Mouse (Mus musculus): ENCODE measurements around the gene Nr2f2. TPM values are rescaled to one million over a fixed set of nuclear protein-coding genes. Genes with fewer than 3 reads are reported as not detected.

The Nr2f2 gene
- polyA plus RNA-seq, 1 experiment from 2014 or later, result 124 TPM

DNA sequence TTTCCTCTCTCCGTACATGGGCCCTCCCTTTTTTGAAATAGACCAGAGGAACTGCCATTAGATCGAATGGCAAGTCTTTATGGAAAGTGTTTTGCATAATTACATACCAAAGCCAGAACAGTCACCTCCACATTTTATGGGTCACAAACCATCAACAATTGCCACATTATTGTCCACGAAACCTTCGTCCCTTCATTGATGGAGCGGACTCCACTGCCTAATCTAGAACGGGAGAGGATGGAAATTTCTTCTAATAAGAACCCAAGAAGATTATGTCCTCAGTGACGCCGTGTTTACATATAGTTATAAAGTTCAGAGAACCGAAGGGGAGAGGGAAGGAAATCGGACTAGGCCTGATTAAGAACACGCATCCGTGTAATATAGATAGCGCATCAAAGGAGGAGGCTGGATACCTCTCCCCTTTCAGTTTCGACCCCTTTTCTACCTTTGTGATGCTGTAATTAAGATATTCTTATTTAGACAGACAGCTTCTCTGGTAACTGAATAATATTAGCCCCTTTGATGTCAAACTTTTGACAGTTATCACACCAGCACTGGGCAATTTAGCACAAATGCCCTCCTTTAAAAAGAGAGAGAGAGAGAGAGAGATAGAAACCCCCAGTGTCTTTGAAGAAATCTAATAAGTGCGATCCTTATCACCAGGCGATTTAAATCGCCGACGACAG is 36.9 kb downstream of the Nr2f2 start:
- H3K9me3 ChIP-seq (ENCODE audit: control insufficient read depth, low read length), result no peaks in the 10 kb centered on the region
- H3K27me3 ChIP-seq (ENCODE audit: control insufficient read depth, insufficient read depth, low read length), result peaks cover 69% of the 10 kb centered on the region
- peak overlapping the region; percentile 69 for H3K27ac ChIP-seq (ENCODE audit: low read depth, low read length)
- WGBS, result 2% methylated on average over 19 of the region's 19 CpGs
- peak overlapping the region; percentile 43 for H3K4me2 ChIP-seq (ENCODE audit: low read depth, low read length, severe bottlenecking)
- H3K4me1 ChIP-seq (replicated peaks; ENCODE audit: control insufficient read depth, insufficient read depth, low read length), result peaks cover 22% of the 10 kb centered on the region
- peak overlapping the region; percentile 69 for H3K9ac ChIP-seq (ENCODE audit: low read length)
- ATAC-seq (replicated peaks; ENCODE audit: low FRiP score) (peak; percentile 14; the same call in 1 of the 2 replicates), DNase-seq (ENCODE audit: low spot score) (no peak)
- H3K36me3 ChIP-seq (ENCODE audit: control insufficient read depth, insufficient read depth, low read length), result no peaks in the 10 kb centered on the region
- H3K4me3 ChIP-seq (ENCODE audit: low read depth, low read length), result peak overlapping the region; percentile 38

DNA sequence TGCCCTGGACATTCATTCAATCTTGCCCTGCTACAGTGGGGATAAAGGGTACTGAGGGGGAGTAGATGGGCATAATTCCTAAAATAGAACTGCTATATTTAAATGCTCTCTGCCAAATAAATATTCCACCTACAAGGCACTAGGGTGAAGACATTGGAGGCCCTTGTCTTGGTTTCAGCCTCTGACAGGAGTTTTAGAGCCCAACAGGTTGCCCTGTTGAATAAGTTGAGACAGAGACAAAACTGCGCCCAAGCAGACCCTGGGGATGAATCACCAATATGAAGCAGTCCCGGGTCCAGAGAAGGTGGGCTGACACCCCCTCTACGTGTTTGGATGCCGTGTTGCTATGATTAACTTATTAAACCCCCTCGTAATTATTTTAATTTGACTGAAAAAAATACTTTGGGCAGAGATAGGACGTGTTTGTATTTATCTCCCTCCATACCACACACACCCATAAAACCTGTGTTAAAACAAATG is 37.5 kb downstream of the Nr2f2 start:
- peaks cover 20% of the 10 kb centered on the region for H3K4me1 ChIP-seq (replicated peaks; ENCODE audit: control insufficient read depth, insufficient read depth, low read length)
- DNase-seq (ENCODE audit: low spot score) (no peak), ATAC-seq (replicated peaks; ENCODE audit: low FRiP score) (peak; percentile 1; the same call in 1 of the 2 replicates)
- peaks cover 71% of the 10 kb centered on the region for H3K27me3 ChIP-seq (ENCODE audit: control insufficient read depth, insufficient read depth, low read length)
- H3K9me3 ChIP-seq (ENCODE audit: control insufficient read depth, low read length), result no peaks in the 10 kb centered on the region
- 2% methylated on average over 6 of the region's 6 CpGs for WGBS
- no peak overlapping the region for H3K4me3 ChIP-seq (ENCODE audit: low read depth, low read length)
- H3K4me2 ChIP-seq (ENCODE audit: low read depth, low read length, severe bottlenecking), result peak overlapping the region; percentile 43; the same call in 1 of the 2 replicates
- peak overlapping the region; percentile 69 for H3K27ac ChIP-seq (ENCODE audit: low read depth, low read length)
- no peak overlapping the region for H3K9ac ChIP-seq (ENCODE audit: low read length)
- H3K36me3 ChIP-seq (ENCODE audit: control insufficient read depth, insufficient read depth, low read length), result no peaks in the 10 kb centered on the region

DNA sequence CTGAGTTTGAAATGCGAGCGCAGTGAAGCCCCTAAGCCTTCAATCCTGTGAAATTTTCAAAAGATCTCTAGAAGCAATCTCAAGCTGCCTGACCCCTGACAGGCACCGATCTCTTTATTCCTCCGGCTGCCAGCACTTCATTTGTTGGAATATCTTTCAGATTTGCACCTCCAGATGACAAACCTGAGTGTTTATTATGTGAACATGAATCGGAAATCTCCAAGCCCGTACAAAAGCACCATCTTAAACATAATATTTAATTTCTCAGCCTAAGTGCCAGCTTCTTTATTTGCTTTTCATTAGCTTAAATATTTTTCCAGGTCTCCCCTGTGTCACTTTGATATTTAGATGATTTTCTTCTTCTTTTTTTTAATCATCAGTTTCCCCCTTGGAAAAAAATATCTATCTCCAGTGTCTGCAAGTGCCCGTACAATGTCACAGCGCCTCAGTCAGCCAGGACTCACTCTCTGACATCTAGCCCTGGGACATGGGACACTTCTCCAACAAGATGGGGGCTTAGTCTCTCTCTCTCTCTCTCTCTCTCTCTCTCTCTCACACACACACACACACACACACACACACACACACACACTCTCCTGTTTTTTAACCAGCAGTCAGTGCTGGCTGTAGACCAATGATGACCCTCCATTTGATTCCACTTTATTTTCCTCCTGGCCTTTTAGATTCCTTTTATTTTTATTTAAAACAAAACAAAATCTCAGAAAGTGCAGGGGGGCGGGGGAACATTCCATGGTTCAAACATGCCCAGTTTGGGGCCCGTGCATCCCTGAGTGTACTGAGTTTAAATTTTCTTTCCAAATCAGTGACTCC is 38.1 kb downstream of the Nr2f2 start:
- peak overlapping the region; percentile 48 for H3K9ac ChIP-seq (ENCODE audit: low read length)
- peaks cover 17% of the 10 kb centered on the region for H3K4me1 ChIP-seq (replicated peaks; ENCODE audit: control insufficient read depth, insufficient read depth, low read length)
- peaks cover 73% of the 10 kb centered on the region for H3K27me3 ChIP-seq (ENCODE audit: control insufficient read depth, insufficient read depth, low read length)
- H3K4me2 ChIP-seq (ENCODE audit: low read depth, low read length, severe bottlenecking), result peak overlapping the region; percentile 43; the same call in 1 of the 2 replicates
- WGBS, result 2% methylated on average over 10 of the region's 10 CpGs
- H3K27ac ChIP-seq (ENCODE audit: low read depth, low read length), result peak overlapping the region; percentile 69
- ATAC-seq (replicated peaks; ENCODE audit: low FRiP score), result no peak
- H3K36me3 ChIP-seq (ENCODE audit: control insufficient read depth, insufficient read depth, low read length), result no peaks in the 10 kb centered on the region
- H3K9me3 ChIP-seq (ENCODE audit: control insufficient read depth, low read length), result no peaks in the 10 kb centered on the region
- H3K4me3 ChIP-seq (ENCODE audit: low read depth, low read length), result no peak overlapping the region
- no peak for DNase-seq (ENCODE audit: low spot score)

GRCm38 (mm10) chr7:70327191-70327590 is 39.3 kb downstream of the Nr2f2 start:
- H3K27me3 ChIP-seq (ENCODE audit: control insufficient read depth, insufficient read depth, low read length), result peaks cover 75% of the 10 kb centered on the region
- 7% methylated on average over 2 of the region's 2 CpGs for WGBS
- H3K4me2 ChIP-seq (ENCODE audit: low read depth, low read length, severe bottlenecking), result peak overlapping the region; percentile 47
- H3K4me1 ChIP-seq (replicated peaks; ENCODE audit: control insufficient read depth, insufficient read depth, low read length), result peaks cover 10% of the 10 kb centered on the region; the same call in 1 of the 2 replicates
- ATAC-seq (replicated peaks; ENCODE audit: low FRiP score) (no peak), DNase-seq (ENCODE audit: low spot score) (no peak)
- no peaks in the 10 kb centered on the region for H3K36me3 ChIP-seq (ENCODE audit: control insufficient read depth, insufficient read depth, low read length)
- no peaks in the 10 kb centered on the region for H3K9me3 ChIP-seq (ENCODE audit: control insufficient read depth, low read length)
- H3K9ac ChIP-seq (ENCODE audit: low read length), result peak overlapping the region; percentile 60; the same call in 1 of the 2 replicates
- H3K27ac ChIP-seq (ENCODE audit: low read depth, low read length), result peak overlapping the region; percentile 43; the same call in 1 of the 2 replicates
- H3K4me3 ChIP-seq (ENCODE audit: low read depth, low read length), result no peak overlapping the region

GRCm38 (mm10) chr7:70326176-70327035 is 40.1 kb downstream of the Nr2f2 start:
- H3K36me3 ChIP-seq (ENCODE audit: control insufficient read depth, insufficient read depth, low read length), result no peaks in the 10 kb centered on the region
- no peak for DNase-seq (ENCODE audit: low spot score)
- WGBS, result 1% methylated on average over 21 of the region's 21 CpGs
- H3K4me3 ChIP-seq (ENCODE audit: low read depth, low read length), result peak overlapping the region; percentile 9
- H3K4me1 ChIP-seq (replicated peaks; ENCODE audit: control insufficient read depth, insufficient read depth, low read length), result peaks cover 6% of the 10 kb centered on the region; the same call in 1 of the 2 replicates
- peak overlapping the region; percentile 32 for H3K27ac ChIP-seq (ENCODE audit: low read depth, low read length)
- no peaks in the 10 kb centered on the region for H3K9me3 ChIP-seq (ENCODE audit: control insufficient read depth, low read length)
- ATAC-seq (replicated peaks; ENCODE audit: low FRiP score), result no peak
- peak overlapping the region; percentile 47 for H3K4me2 ChIP-seq (ENCODE audit: low read depth, low read length, severe bottlenecking)
- H3K27me3 ChIP-seq (ENCODE audit: control insufficient read depth, insufficient read depth, low read length), result peaks cover 76% of the 10 kb centered on the region
- peak overlapping the region; percentile 60 for H3K9ac ChIP-seq (ENCODE audit: low read length)

GRCm38 (mm10) chr7:70325381-70325780 is 41.2 kb downstream of the Nr2f2 start:
- H3K27ac ChIP-seq (ENCODE audit: low read depth, low read length), result peak overlapping the region; percentile 32
- peak overlapping the region; percentile 9 for H3K4me3 ChIP-seq (ENCODE audit: low read depth, low read length)
- H3K27me3 ChIP-seq (ENCODE audit: control insufficient read depth, insufficient read depth, low read length), result peaks cover 70% of the 10 kb centered on the region
- peak overlapping the region; percentile 47 for H3K4me2 ChIP-seq (ENCODE audit: low read depth, low read length, severe bottlenecking)
- no peaks in the 10 kb centered on the region for H3K36me3 ChIP-seq (ENCODE audit: control insufficient read depth, insufficient read depth, low read length)
- peaks cover 3% of the 10 kb centered on the region; the same call in 1 of the 2 replicates for H3K4me1 ChIP-seq (replicated peaks; ENCODE audit: control insufficient read depth, insufficient read depth, low read length)
- peak overlapping the region; percentile 60 for H3K9ac ChIP-seq (ENCODE audit: low read length)
- H3K9me3 ChIP-seq (ENCODE audit: control insufficient read depth, low read length), result no peaks in the 10 kb centered on the region
- whole genome bisulfite sequencing, result under 1% methylated on average over 18 of the region's 18 CpGs
- DNase-seq (ENCODE audit: low spot score), result peak; percentile 66
- ATAC-seq (replicated peaks; ENCODE audit: low FRiP score), result peak; percentile 32; the same call in 1 of the 2 replicates

DNA sequence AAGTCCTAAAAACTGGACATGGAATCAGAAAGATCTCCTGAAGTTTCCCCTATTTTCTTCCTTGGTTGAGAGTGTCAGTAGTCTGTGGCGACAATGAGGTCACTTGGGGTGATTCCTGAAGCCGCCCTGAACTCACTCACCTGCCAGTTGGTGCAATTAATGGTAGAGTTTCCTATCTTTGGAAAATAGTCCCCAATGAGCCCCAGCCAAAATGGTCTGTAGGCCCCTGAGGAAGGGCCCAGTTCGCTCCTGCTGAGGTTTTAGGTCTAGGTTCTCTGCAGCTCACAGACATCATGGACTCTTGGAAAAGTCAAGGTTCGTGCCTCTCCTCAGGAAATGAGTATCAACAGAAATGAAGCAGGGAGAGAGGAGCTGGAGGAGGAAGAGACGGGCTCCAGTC is 42.0 kb downstream of the Nr2f2 start:
- H3K4me2 ChIP-seq (ENCODE audit: low read depth, low read length, severe bottlenecking), result no peak overlapping the region; the same call in 1 of the 2 replicates
- ATAC-seq (replicated peaks; ENCODE audit: low FRiP score) (no peak), DNase-seq (ENCODE audit: low spot score) (no peak)
- H3K9me3 ChIP-seq (ENCODE audit: control insufficient read depth, low read length), result no peaks in the 10 kb centered on the region
- WGBS, result 7% methylated on average over 5 of the region's 5 CpGs
- H3K27me3 ChIP-seq (ENCODE audit: control insufficient read depth, insufficient read depth, low read length), result peaks cover 71% of the 10 kb centered on the region
- H3K36me3 ChIP-seq (ENCODE audit: control insufficient read depth, insufficient read depth, low read length), result no peaks in the 10 kb centered on the region
- H3K9ac ChIP-seq (ENCODE audit: low read length), result no peak overlapping the region
- H3K4me1 ChIP-seq (replicated peaks; ENCODE audit: control insufficient read depth, insufficient read depth, low read length), result no peaks in the 10 kb centered on the region; the same call in 1 of the 2 replicates
- H3K27ac ChIP-seq (ENCODE audit: low read depth, low read length), result no peak overlapping the region
- no peak overlapping the region for H3K4me3 ChIP-seq (ENCODE audit: low read depth, low read length)

- no peaks in the 10 kb centered on the region; the same call in 1 of the 2 replicates for H3K4me1 ChIP-seq (replicated peaks; ENCODE audit: control insufficient read depth, insufficient read depth, low read length)
- H3K36me3 ChIP-seq (ENCODE audit: control insufficient read depth, insufficient read depth, low read length), result no peaks in the 10 kb centered on the region
- no peak for DNase-seq (ENCODE audit: low spot score)
- peaks cover 68% of the 10 kb centered on the region for H3K27me3 ChIP-seq (ENCODE audit: control insufficient read depth, insufficient read depth, low read length)
- H3K9ac ChIP-seq (ENCODE audit: low read length), result no peak overlapping the region
- no peaks in the 10 kb centered on the region for H3K9me3 ChIP-seq (ENCODE audit: control insufficient read depth, low read length)
- no peak overlapping the region for H3K4me3 ChIP-seq (ENCODE audit: low read depth, low read length)
- no peak overlapping the region for H3K4me2 ChIP-seq (ENCODE audit: low read depth, low read length, severe bottlenecking)
- ATAC-seq (replicated peaks; ENCODE audit: low FRiP score), result no peak
- H3K27ac ChIP-seq (ENCODE audit: low read depth, low read length), result no peak overlapping the region
- 3% methylated on average over 9 of the region's 9 CpGs for WGBS
Observed at GRCm38 (mm10) chr7:70324041-70324440, 42.5 kb downstream of the Nr2f2 start.

Data from forebrain, embryonic 11.5 days (tissue).